Mouse (Mus musculus): ENCODE results near the gene Abr.

DNA sequence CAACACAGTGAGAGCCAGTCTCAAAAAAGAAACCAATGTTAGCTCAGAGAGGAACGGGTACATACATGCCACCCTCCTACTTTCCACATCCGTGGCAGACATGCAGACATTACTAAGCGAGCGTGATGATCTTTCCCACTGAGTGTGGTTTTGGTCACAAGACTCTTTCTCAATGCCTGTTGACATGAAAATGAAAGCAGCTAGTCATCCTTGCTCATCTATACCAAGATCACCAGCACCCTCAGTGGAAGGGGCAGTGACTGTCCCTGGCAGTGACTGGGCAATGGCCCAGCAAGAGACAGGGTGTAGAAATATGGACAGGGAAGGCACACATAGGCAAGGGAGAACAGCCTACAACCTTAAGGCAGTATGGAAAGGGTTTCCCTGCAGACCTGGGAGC is 142.4 kb downstream of the Abr start:
- TF ChIP-seq CTCF (IDR thresholded peaks at IDR 0.05; ENCODE audit: extremely low read depth, insufficient read length, insufficient replicate concordance, low read depth, low read length) (no peak), POLR2A (IDR thresholded peaks at IDR 0.05; ENCODE audit: low read depth, low read length) (no peak)
